Mouse (Mus musculus): ENCODE results near the gene Uggt1. TPM values are rescaled to one million over a fixed set of nuclear protein-coding genes. Genes with fewer than 3 reads are reported as not detected.
A peak's percentile ranks its signal among the peaks of the same experiment; 100 is the strongest.

Gene Uggt1
- polyA plus RNA-seq, 1 experiment from 2014 or later: 53.6 TPM

GRCm38 (mm10) chr1:36252791-36253190 lies 8.3 kb upstream of the Uggt1 start:
- 11% methylated on average over 6 of the region's 6 CpGs for WGBS
- Histone ChIP-seq H3K4me3 (no peak overlapping the region), H3K4me1 (peaks cover 30% of the 10 kb centered on the region), H3K9me3 (peaks cover 7% of the 10 kb centered on the region; the same call in 1 of the 2 replicates), H3K27me3 (ENCODE audit: poor library complexity, severe bottlenecking) (peaks cover 38% of the 10 kb centered on the region), H3K27ac (no peak overlapping the region), H3K36me3 (replicated peaks) (no peaks in the 10 kb centered on the region)
- DNase-seq (ENCODE audit: extremely low spot score, low spot score): peak; percentile 66

- Histone ChIP-seq H3K9me3 (peaks cover 4% of the 10 kb centered on the region; the same call in 1 of the 2 replicates), H3K27ac (no peak overlapping the region), H3K27me3 (ENCODE audit: poor library complexity, severe bottlenecking) (peaks cover 35% of the 10 kb centered on the region), H3K4me3 (no peak overlapping the region), H3K36me3 (replicated peaks) (no peaks in the 10 kb centered on the region), H3K4me1 (peaks cover 34% of the 10 kb centered on the region)
- 5% methylated on average over 9 of the region's 9 CpGs for WGBS
- DNase-seq (ENCODE audit: extremely low spot score, low spot score): no peak
Observed at GRCm38 (mm10) chr1:36251426-36251825, 6.9 kb upstream of the Uggt1 start.

- H3K9me3 ChIP-seq: no peaks in the 10 kb centered on the region
- 55% methylated on average over 6 of the region's 6 CpGs for WGBS
- no peak overlapping the region for H3K4me3 ChIP-seq
- H3K27ac ChIP-seq: no peak overlapping the region
- 0 out of 2 replicates have a peak, but pooled peaks cover under 1% of the 10 kb centered on the region for H3K36me3 ChIP-seq (replicated peaks)
- no peak for DNase-seq (ENCODE audit: extremely low spot score, low spot score)
- peaks cover 5% of the 10 kb centered on the region; the same call in 1 of the 2 replicates for H3K27me3 ChIP-seq (ENCODE audit: poor library complexity, severe bottlenecking)
- H3K4me1 ChIP-seq: peaks cover 38% of the 10 kb centered on the region
Observed at GRCm38 (mm10) chr1:36246688-36247087, 2.2 kb upstream of the Uggt1 start.

GRCm38 (mm10) chr1:36244828-36245215 lies 302 bp upstream of the Uggt1 start:
- no peak for DNase-seq (ENCODE audit: extremely low spot score, low spot score)
- Histone ChIP-seq H3K4me1 (peaks cover 36% of the 10 kb centered on the region), H3K27me3 (ENCODE audit: poor library complexity, severe bottlenecking) (no peaks in the 10 kb centered on the region), H3K36me3 (replicated peaks) (0 out of 2 replicates have a peak, but pooled peaks cover 4% of the 10 kb centered on the region), H3K27ac (no peak overlapping the region), H3K4me3 (no peak overlapping the region), H3K9me3 (no peaks in the 10 kb centered on the region)
- WGBS: over 99% methylated on average over 4 of the region's 4 CpGs

DNA sequence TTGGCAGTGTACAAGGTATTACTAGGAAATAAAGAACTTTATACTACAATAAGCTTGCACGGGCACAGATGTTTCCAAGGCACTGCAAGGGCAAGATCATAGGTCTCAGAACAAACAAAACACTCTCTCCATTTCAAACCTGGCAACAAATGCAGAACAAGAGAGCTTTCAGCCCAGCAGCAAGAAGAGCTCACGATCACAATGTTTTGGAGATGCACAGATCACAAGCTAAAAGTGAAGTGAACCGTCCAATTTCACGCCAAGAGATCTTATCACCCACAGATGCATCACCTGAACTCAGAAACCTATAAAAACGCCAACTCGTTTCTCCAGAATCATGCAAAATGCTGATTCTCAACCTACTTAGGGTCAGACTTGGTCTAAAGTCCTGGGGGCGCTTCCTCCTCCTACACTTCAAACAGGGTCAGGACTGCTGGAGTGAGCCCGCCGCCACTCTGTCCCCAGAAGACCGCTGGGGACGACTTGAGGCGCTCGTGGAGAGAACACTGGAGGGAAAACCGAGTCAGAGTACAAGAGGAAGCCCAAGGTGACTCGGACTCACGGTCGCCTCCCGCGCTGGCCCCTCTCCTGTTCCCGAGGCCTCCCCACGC lies 968 bp downstream of the Uggt1 start:
- Histone ChIP-seq H3K4me1 (peaks cover 37% of the 10 kb centered on the region), H3K36me3 (replicated peaks) (0 out of 2 replicates have a peak, but pooled peaks cover 4% of the 10 kb centered on the region), H3K9me3 (no peaks in the 10 kb centered on the region), H3K4me3 (peak overlapping the region; percentile 99), H3K27ac (peak overlapping the region; percentile 90), H3K27me3 (ENCODE audit: poor library complexity, severe bottlenecking) (no peaks in the 10 kb centered on the region)
- WGBS: 5% methylated on average over 21 of the region's 21 CpGs
- no peak for DNase-seq (ENCODE audit: extremely low spot score, low spot score)

- 95% methylated on average over 15 of the region's 15 CpGs for WGBS
- Histone ChIP-seq H3K4me1 (peaks cover 37% of the 10 kb centered on the region), H3K4me3 (no peak overlapping the region), H3K27ac (no peak overlapping the region), H3K27me3 (ENCODE audit: poor library complexity, severe bottlenecking) (no peaks in the 10 kb centered on the region), H3K36me3 (replicated peaks) (peaks cover 6% of the 10 kb centered on the region; the same call in 1 of the 2 replicates), H3K9me3 (no peaks in the 10 kb centered on the region)
- no peak for DNase-seq (ENCODE audit: extremely low spot score, low spot score)
Observed at GRCm38 (mm10) chr1:36241903-36242429, 2.6 kb downstream of the Uggt1 start.

DNA sequence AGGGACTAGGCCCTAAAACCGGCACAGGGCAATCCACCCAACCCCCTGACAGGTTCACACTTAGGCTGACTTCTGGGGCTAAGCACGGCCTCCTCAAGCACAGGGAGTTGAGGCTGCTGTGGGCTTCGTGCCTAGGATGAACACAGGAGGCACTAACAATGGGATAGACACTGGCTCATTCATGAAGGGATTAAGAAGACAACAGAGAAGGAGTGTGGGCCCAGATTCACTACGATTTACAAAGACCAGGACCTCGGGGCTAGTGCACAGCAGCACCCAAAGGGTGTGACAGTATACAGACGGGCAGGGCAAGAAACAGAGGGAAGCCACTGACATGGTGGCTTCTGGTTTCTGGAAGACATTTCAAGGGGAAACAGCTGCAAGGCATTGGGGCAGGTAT lies 4.3 kb downstream of the Uggt1 start:
- no peak overlapping the region for H3K27ac ChIP-seq
- no peaks in the 10 kb centered on the region for H3K9me3 ChIP-seq
- no peaks in the 10 kb centered on the region for H3K27me3 ChIP-seq (ENCODE audit: poor library complexity, severe bottlenecking)
- H3K36me3 ChIP-seq (replicated peaks): peaks cover 16% of the 10 kb centered on the region
- H3K4me3 ChIP-seq: no peak overlapping the region
- peaks cover 34% of the 10 kb centered on the region for H3K4me1 ChIP-seq
- no peak for DNase-seq (ENCODE audit: extremely low spot score, low spot score)
- WGBS: 18% methylated on average over 6 of the region's 6 CpGs

GRCm38 (mm10) chr1:36239396-36239795 lies 5.1 kb downstream of the Uggt1 start:
- peaks cover 24% of the 10 kb centered on the region for H3K36me3 ChIP-seq (replicated peaks)

DNA sequence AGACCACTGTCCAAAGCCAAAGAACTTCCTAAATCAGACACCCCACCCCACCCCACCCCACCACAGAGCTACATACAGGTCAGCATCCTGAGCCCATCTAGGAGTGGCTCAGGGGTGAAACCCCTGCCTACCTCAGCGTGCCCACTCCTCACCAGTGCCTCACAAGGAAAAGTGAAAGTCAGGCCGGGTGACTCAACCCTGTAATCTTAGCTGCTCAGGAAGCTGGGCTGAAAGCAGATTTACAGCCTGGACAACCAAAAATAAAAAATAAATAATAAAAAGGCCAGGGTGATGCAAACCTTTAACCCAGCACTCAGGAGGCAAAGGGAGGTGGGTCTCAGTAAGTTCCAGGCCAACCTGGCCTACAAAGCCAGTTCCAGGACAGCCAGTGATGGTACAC lies 8.7 kb downstream of the Uggt1 start:
- Histone ChIP-seq H3K9me3 (no peaks in the 10 kb centered on the region), H3K27me3 (ENCODE audit: poor library complexity, severe bottlenecking) (no peaks in the 10 kb centered on the region), H3K4me1 (peaks cover 9% of the 10 kb centered on the region), H3K27ac (no peak overlapping the region), H3K36me3 (replicated peaks) (peaks cover 50% of the 10 kb centered on the region), H3K4me3 (no peak overlapping the region)
- WGBS: 86% methylated on average over 2 of the region's 2 CpGs
- DNase-seq (ENCODE audit: extremely low spot score, low spot score): no peak

More at GRCm38 (mm10) chr1:36239396-36239795, 5.1 kb downstream of the Uggt1 start:
- H3K4me3 ChIP-seq: no peak overlapping the region
- H3K9me3 ChIP-seq: no peaks in the 10 kb centered on the region
- 90% methylated on average over 10 of the region's 10 CpGs for WGBS
- H3K27me3 ChIP-seq (ENCODE audit: poor library complexity, severe bottlenecking): no peaks in the 10 kb centered on the region
- no peak for DNase-seq (ENCODE audit: extremely low spot score, low spot score)
- no peak overlapping the region for H3K27ac ChIP-seq
- H3K4me1 ChIP-seq: peaks cover 30% of the 10 kb centered on the region

DNA sequence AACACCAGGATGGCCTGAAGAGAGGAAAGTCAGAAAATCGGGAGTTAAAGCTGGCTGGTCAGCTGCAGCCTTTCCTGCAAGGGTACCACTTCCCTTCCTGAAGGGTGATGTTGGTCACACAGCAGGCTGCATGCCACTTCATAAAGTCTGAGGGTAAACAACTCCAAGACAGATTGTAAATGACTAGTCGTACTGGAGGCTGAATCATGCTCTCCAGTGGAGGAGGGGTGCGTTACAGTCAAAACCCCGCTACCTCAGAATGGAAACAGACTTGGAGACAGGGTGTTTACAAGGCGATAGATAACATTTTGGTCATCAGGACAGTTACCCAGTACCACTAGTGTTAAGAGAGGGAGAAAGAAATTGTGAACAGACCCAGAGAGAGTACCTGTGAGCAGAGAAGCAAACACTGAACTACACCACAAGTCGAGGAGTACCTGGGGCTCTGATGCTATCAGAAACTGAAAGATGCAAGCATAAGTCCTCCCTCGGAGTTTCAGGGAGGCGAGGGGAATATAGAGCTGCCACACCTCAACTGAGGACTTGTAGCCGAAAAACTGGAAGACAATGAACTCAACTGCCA lies 9.4 kb downstream of the Uggt1 start:
- H3K27me3 ChIP-seq (ENCODE audit: poor library complexity, severe bottlenecking): no peaks in the 10 kb centered on the region
- peaks cover 57% of the 10 kb centered on the region for H3K36me3 ChIP-seq (replicated peaks)
- H3K9me3 ChIP-seq: no peaks in the 10 kb centered on the region
- H3K4me3 ChIP-seq: no peak overlapping the region
- H3K4me1 ChIP-seq: peaks cover 5% of the 10 kb centered on the region
- DNase-seq (ENCODE audit: extremely low spot score, low spot score): no peak
- H3K27ac ChIP-seq: no peak overlapping the region
- 88% methylated on average over 9 of the region's 9 CpGs for WGBS

DNA sequence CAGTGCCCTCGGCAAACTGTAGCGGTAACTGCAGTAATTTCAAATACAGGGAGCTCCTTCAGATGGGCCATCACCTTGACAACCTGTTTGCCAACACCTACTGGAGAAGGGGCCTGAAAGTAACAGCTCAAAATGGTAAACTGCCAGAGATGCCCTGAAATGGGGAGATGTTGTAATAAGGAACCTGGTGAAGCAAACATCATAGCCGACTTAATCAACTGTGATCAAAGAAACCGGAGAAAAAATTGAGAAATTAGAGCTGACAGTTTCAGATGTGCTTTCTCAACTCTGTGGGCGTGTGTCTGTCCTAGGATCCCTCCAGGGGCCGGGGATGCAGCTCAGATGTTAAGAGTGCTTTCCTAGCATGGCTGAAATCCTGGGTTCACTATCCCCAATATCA lies 11.3 kb downstream of the Uggt1 start:
- no peaks in the 10 kb centered on the region for H3K9me3 ChIP-seq
- H3K4me1 ChIP-seq: no peaks in the 10 kb centered on the region
- no peak for DNase-seq (ENCODE audit: extremely low spot score, low spot score)
- no peaks in the 10 kb centered on the region for H3K27me3 ChIP-seq (ENCODE audit: poor library complexity, severe bottlenecking)
- no peak overlapping the region for H3K4me3 ChIP-seq
- WGBS: 90% methylated on average over 6 of the region's 6 CpGs
- H3K27ac ChIP-seq: no peak overlapping the region
- H3K36me3 ChIP-seq (replicated peaks): peaks cover 75% of the 10 kb centered on the region

DNA sequence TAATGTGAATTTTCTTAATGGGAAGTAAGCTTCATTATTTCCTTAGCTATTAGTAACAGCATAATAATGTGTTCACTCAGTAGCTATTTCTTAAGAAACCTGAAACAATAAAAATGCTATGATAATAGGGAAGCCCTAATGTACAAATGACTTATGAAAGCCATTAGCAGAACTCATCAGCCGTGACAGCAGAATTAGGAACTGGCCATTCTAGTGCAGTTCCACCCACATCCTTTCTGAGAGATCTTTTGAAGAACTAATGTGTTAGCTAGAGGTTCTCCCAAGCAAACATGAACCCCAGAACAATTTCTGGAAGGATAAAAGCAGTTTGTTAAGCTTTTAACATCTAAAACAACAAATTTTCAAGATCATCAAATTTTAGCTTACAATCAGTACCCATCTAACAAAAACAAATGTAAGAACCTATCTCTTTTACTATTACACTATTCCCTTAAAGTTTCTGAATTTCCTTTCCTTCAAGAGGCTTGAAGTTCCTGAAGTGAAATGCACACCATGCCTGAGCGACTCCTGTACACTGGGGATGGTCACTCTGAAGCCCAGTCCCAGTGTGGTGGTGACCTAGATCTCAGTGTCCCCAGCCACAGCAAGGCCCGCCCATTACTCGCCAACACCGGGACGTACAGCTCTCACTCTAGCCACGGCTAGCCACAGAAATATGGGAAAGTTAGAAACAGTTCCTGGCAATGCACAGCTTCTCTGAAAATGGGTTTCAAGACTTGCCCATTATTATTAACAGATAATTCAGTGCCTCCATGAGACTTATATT lies 13.4 kb downstream of the Uggt1 start:
- no peaks in the 10 kb centered on the region for H3K9me3 ChIP-seq
- no peak overlapping the region for H3K4me3 ChIP-seq
- peaks cover 91% of the 10 kb centered on the region for H3K36me3 ChIP-seq (replicated peaks)
- no peaks in the 10 kb centered on the region for H3K4me1 ChIP-seq
- H3K27ac ChIP-seq: no peak overlapping the region
- 88% methylated on average over 7 of the region's 7 CpGs for WGBS
- H3K27me3 ChIP-seq (ENCODE audit: poor library complexity, severe bottlenecking): no peaks in the 10 kb centered on the region
- no peak for DNase-seq (ENCODE audit: extremely low spot score, low spot score)

DNA sequence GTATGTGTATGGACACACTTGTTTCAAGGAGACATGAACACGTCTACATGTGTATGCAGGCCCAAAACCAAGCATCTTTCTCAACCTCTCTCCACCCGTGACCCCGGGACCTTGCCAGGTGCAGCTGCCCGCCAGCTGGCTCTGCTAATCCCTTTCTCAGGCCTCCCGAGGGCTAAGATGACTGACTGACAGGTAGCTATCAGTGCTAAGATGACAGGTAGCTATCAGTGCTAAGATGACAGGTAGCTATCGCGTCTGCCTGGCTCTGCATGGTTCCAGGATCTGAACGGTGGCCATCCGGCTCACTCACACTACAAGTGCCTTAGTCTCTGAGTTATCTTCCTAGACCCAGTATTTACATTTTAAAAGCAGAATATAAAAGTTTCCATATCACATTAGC lies 16.1 kb downstream of the Uggt1 start:
- H3K36me3 ChIP-seq (replicated peaks): peaks cover 90% of the 10 kb centered on the region
- no peaks in the 10 kb centered on the region for H3K4me1 ChIP-seq
- no peak for DNase-seq (ENCODE audit: extremely low spot score, low spot score)

More for the DNA sequence above, 16.1 kb downstream of the Uggt1 start:
- H3K9me3 ChIP-seq: no peaks in the 10 kb centered on the region
- no peak overlapping the region for H3K4me3 ChIP-seq
- H3K27ac ChIP-seq: no peak overlapping the region
- 91% methylated on average over 9 of the region's 9 CpGs for WGBS
- H3K27me3 ChIP-seq (ENCODE audit: poor library complexity, severe bottlenecking): no peaks in the 10 kb centered on the region
